Mouse (Mus musculus) heart, adult 2 months (tissue): ENCODE measurements at regions not wholly inside any gene's neighbourhood (a gene's known extent, or its start where the extent isn't known, plus 50 kb on each side); places are given as distances from the start of the nearest gene placed in this dataset.

Source experiments
- CTCF ChIP-seq: fragments of 200-600 bp; IDR thresholded peaks from 2 replicates; pipeline ENCODE4 v1.8.1; 2022; ENCODE audit warnings: antibody characterized with exemption, mild to moderate bottlenecking, moderate library complexity
- POLR2A ChIP-seq: fragments of 200-500 bp; IDR thresholded peaks from 2 replicates; pipeline ENCODE4 v1.6.1; 2011; ENCODE audit warnings: mild to moderate bottlenecking, low read depth, low read length, control low read depth; ENCODE audit not compliant: insufficient read depth

GRCm38 (mm10) chr4:142470784-142471183 lies 231.6 kb upstream of the Kazn start:
- TF ChIP-seq POLR2A (no peak), CTCF (no peak)
